Mouse (Mus musculus): ENCODE data around the gene Smg9.
A peak's percentile ranks its signal among the peaks of the same experiment; 100 is the strongest.

Smg9 gene

DNA sequence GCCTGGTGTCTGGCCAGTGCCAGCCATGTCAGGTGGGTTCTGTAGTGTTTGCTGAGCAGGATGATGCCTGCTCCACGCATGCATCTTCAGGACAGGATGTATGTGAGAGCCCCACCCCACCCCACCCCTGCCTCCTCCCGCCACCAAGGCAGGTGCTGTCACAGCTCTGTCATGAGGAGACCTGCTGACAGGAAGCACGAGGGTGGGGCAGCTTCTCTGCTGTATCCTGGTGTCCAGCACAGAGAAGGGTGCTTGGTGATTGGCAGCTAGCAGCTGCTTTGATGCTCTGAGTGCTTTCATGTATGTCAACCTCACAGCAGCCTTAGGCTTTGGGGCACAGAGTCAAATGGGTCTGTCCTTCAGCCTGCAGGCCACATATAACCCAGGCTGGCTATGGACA lies 14.2 kb downstream of the Smg9 start:
- DNase-seq, result no peak

DNA sequence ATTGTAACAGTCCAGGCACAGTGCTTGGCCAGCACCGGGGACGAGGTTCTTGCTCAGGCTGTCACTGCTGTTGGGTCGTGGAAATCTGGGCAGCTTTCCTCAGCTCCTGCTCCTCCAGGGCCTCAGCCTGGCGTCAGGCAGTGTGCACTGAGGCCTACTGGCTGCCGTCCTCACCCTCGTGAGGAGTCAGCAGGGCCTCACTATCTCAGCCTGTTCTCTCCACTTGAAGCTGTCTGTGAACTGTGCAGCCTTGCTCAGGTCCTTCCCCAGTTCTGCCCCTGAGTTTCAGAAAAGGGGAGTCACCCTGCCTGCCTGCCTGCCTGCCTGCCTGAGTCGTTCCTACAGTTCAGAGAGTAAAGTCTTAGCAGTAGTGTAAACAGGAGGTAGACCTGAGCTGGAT lies 15.8 kb downstream of the Smg9 start:
- no peak for DNase-seq

DNA sequence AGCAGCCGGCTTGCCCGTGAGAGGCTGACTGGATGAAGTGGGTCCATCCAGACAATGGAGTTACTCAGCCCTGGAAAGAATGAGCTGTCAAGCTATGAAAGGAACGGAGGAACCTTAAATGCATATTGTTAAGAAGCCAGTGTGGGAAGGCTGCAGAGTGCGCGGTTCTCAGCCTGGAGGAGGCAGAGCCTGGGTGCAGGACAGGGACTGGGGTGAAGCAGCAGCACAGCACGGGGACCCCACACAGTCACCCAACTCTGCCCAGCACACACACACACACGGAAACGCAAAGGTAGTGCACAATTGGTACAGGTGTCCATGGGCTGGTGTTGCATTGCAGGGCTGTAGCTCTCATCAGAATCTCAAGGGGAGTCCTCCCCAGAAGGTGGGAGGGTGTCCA lies 20.2 kb downstream of the Smg9 start:
- no peak for DNase-seq

DNA sequence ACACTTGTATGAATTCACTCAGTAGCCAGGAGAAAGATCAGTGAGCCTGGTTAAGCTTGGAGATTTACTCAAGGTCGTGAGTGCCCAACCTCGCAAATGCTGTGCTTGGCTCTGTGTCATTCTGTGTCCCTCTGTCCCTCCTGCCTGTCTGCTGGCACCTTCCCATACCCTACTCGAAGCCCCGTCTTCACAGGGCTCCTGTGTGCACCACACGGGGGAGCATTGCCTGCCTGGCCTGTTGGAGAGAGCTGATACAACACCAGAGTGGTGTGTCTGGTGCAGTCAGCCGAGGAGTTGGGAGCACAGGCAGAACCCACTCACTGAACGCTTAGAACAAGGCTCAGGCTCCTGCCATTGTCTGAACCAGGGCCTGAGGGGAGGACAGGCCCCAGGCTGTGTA lies 22.2 kb downstream of the Smg9 start:
- no peak for DNase-seq

DNA sequence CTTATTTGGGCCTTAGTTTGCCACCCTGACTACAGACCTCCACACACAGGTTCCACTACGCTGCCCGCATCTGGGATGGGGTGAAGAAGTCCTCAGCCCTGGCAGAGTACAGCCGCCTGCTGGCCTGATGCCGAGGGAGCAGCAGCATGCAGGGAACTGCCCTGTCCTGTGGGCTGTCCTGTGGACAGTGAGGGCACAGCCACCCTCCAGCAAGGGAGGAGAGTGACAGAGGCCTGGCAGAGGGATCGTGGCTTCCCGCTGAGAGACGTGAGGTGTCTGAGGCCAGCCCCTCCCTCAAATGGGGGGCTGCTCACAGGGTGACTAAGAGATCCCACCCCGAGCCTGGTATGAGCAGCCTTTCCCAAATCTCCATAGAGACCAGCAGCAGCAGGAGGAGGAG lies 22.8 kb downstream of the Smg9 start:
- no peak for DNase-seq

DNA sequence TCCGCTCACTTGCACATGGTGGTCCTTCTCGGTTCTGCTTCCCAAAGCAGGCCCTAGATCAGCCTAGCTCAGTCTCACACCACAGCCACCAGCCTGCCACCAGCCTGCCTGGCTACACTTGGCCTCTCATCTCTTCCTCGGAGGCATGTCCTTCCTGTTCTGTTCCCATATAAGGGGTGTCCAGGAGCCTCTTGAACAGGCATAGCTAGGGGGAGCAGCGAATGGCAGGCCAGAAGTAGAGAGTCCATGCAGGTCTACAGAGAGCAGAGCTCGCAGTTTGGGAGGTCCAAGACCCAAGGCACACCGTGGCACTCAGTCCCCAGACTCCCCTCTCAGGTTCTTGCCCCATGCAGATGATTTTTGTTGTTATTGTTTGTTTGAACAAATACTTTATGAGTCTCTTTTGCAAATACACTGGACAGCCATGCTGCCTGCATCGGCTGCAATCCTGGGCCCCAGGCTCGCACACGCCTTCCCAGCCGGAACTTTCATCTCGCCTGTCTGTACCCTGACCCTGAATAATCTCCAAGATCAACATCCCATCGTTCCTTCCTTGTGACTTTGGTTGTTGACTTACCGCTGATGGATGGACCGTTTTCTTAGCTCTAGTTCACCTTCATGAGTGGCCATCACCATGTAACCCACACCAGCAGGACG lies 23.8 kb downstream of the Smg9 start:
- no peak for DNase-seq

DNA sequence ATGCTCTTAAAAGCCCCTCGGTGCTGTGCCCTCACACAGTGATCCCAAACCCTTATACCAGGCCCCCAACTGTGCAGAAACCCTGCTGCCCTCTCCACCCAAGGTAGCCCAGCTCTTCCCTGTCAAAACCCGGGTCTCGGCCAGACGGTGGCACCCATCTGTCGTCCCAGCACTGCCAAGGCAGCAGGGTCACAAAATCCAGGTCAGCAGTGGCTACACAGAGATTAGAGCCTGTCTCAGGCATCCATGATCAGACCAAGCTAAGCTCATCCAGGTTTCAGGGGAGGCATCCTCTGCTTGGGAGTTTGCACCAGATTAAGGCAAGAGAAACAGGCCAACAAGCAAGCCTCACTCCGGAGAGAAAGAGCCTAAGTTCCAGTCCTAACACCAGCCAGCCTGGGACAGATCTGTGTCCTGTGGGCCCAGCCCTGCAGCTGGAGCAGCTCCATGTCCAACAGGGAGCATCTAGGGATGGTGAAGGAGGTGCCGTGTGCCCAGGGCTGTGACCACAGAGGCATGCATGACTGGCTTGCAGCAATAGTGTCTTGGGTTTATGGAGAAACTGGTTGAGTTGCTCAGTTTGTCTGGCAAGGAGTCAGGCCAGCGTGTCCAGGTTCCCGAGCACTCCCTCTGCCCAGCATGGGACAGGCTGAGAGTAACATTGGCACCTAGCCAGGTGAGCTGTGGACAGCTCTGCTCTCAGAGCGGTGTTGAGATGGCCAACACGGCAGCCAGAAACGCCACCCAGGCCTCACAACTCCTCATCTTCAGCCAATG lies 24.7 kb downstream of the Smg9 start:
- peak; percentile 46 for DNase-seq

DNA sequence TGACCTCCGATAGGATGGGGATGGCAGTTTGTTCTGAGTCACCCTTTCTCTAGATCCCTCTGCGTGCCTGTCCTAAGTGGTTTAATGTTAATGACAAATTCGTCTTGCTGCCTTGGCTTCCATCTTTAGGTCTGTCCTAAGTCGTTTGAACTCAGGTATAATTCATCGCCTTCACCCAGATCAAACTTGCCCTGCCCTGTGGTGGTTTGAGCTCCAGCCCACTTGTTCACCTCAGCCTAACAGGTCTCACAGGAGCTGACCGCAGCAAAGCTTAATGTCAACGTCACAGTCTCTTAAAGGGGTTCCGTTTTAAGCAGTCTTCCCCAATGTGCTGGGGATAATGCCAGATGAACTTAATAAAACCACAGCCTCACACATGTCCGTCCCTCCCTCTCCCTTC lies 26.5 kb downstream of the Smg9 start:
- no peak for DNase-seq

DNA sequence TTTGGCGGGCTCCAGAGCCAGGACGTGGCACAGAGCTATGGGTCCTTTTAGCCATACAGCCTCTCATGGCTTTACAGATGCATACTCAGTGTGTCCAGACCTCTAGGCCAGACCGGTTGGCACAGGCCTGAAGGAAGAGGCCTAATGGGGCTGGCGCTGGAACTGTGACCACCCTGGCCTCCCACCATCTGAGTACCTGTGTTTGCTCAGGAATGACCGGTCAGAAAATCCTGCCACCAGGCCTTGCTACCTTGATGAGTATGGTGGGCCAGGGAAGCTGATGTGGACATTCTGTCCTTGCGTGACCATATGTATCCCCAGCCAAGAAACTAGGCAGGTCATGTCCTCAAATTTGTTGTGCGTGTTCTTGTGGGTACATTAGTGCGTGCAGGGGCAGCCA lies 27.7 kb downstream of the Smg9 start:
- DNase-seq, result no peak

DNA sequence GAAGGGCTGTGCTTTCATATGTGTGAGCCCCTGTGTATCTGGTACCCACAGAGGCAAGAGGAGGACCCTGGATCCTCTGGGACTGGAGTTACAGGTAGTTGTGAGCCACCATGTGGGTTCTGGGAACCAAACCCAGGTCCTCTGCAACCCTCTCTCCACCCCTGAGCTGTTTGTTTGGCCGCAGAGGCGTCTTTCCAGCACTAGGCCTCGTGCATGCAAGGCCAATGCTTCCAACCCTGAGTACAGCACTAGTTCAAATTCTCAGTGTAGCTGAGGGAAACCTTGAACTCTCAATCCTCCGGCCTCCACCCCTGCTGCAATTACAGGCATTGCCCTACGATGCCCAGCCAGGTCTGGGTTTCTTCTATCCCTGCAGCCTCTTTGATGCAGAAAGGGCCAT lies 29.3 kb downstream of the Smg9 start:
- no peak for DNase-seq

DNA sequence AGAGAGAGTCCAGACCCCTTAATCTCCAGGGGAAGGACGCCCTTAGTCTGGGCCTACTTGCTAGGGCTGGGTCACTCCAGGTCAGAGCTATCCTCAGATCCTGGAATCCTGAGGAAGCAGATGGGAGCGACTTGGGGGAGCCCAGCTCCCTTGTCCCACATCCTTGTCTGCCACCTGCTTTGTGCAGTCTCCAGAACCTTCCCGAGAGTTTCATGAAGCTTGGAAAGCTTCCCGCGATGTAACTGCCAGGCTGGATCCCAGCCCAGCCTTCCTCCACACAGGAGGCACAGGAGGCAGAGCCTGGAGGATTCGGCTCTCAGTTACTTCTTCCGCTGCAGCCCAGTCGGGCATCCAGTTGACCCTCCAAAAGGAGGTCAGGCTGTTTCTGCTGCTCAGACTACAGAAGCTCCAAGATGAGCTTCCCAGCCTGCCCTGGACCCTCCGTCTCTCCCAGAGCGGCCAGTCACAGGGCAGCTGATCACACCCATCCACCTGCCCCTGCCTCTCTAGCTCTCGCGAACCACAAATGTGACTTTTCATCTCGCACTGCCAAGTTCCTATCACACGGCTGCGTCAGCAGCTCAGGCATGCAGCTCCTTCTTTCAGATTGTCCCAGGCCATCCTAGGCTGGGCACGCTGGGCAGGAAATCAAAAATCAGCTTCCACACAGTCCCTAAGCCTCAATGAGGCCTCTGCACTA lies 30.1 kb downstream of the Smg9 start:
- peak; percentile 76 for DNase-seq

DNA sequence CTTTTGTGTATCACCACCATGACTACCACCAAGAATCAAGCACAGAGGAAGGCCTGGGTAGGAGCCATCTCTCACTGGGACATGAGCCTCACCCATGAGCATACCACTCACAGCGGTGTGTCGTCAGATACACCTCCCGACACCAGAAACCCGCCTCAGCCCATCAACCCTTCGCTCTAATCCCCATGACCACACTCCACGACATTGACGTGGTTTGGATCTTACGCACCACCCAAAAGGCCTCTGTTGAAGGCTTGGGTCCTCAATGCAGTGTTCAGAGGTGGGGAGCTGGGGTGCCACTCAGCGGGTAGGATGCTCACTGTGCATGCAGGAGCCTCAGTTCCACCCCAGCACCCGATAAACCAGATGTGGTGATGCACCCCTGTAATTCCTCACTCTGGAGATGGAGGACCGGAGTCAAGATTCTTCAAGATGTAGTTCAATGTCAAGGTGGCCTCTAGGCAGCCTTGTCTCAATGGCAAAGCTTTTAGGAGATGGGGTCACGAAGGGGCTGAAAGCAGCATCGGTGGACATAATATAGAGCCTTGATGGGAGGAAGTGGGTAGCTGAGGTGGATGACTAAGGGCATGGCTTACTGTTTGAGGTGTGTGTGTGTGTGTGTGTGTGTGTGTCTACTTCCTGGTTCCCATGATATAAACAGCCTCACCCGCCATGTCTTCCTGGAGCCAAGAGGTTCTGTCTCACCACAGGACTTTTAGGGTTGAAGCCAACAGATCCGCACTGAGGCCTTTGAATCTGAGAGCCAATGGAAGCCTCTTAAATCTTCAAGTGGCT lies 31.3 kb downstream of the Smg9 start:
- no peak for DNase-seq

DNA sequence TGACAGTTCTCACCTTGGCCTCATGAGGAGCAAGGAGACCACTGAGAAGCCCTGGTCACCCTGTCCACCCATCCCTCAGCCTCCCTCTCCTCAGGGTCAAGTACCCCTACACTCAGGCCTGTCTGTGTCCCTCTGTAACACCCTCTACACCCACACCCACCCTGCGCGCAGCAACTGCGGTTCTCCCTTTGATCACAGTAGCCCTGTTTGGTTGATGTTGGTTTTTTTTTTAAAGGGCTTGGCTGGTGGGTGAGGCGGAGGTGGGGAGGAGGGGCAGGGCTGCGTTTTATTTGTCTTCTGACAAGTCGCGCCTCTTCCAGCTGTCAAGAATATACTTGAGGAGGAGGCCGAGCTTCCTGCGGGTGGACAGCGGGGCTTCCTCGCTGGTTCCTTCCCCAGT lies 32.3 kb downstream of the Smg9 start:
- no peak for DNase-seq

DNA sequence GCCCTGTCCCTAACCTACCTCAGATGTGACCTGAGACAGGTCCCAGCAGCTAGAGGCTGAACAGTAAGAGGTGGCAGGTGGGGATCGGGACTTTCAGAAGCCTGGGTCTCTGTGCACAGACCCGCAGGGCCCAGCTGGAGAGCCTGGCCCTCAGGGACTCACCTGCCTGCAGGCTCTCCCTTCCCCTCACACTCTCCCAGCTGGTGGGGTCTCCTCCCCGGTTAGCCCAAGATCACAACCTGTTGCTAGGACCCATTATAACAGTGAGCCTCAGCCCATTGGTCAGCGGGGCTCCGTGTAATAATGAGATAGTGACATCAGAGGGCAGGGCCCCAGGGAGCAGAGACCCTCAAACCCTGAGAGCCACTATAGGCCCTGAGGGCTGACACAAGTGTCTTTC lies 35.9 kb downstream of the Smg9 start:
- no peak for DNase-seq

DNA sequence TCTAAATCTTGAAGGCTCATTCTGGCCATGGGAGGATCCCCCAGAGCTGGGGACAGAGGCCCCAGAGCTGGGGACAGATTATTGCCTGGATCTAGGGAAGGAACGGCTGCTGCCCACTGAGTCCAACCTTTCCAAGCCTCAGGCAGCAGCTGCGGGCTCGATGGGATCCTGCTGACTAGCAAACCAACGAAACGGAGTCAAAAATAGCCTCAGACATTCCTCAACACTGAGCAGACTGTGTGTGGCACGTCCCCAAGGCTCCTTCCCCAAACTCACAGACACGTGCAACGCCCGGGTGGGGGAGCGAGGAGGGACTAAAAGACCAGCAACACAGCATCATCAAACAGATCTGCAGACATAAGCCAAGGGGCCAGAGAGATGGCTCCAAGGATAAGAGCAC lies 38.6 kb downstream of the Smg9 start:
- peak; percentile 74 for DNase-seq

DNA sequence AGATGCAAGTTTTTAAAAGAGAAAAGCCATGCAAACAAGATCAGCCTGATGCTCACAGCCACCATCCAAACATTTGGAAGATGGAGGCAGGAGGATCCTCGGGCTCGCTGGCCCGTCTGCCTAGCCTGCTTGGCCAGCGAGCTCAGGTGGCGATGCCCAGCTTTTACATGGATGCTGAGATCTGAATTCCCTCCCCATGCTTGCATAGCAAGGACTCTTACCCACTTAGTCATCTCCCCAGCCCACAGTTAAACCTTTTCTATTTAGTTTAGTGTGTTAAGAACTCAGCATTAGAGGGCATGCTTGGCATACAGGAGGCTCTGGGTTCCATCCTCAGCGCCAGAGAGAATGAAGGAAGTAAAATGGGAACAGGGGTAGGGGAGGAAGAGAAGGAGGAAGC lies 39.8 kb downstream of the Smg9 start:
- DNase-seq, result no peak

DNA sequence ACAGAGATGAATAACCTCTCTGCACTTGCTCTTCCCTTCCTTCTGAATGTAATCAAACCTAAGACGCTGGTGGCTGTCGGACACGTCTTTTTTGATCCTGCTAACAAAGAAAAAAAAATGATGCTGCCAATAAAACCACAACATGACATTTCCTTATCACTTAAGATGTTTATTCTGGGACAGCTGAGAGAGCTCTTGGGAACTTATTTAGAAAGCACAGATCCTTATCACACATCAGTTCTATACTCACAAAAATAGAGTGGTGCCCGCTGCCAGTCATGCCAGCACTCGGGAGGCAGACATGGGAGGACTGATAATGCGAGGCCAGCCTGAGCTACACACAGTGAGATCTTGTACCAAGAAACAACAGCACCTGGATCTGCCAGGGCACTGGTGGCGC lies 40.5 kb downstream of the Smg9 start:
- DNase-seq, result no peak

DNA sequence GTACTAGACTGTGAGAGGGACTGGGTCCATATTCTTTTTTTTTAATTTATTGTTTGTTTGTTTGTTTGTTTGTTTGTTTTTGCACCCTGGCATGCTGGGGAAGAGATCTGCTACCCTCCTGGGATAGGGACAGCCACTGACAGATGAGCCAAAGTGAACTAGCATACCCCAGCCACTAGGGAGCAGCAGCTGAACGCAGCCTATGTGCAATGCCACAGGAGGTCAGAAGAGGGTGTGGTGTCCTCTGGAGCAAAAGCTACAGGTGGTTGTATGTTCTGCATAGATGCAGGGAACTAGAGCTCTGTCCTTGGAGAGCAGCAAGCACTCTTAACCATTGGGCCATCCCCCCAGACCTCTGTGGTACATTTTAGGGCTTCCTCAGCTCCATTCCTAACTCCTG lies 42.4 kb downstream of the Smg9 start:
- no peak for DNase-seq

DNA sequence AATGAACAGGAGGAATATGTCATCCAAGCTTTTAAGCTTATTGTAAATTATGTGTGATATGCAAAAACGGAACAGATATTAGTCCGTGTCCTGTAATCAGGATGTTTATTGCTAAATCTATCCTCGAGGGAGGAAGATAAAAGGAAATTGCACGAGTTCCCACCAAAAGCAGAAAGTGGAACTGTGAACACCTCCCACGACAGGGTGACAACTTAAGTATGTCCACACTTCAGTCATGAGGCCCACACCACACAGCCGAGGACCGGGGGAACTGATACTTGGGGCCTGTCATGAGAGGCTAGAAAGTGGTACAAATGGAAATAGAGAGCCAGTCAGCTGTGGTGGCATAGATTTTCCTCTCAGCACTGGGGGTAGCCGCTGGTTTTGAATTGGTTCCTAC lies 42.9 kb downstream of the Smg9 start:
- DNase-seq, result no peak

DNA sequence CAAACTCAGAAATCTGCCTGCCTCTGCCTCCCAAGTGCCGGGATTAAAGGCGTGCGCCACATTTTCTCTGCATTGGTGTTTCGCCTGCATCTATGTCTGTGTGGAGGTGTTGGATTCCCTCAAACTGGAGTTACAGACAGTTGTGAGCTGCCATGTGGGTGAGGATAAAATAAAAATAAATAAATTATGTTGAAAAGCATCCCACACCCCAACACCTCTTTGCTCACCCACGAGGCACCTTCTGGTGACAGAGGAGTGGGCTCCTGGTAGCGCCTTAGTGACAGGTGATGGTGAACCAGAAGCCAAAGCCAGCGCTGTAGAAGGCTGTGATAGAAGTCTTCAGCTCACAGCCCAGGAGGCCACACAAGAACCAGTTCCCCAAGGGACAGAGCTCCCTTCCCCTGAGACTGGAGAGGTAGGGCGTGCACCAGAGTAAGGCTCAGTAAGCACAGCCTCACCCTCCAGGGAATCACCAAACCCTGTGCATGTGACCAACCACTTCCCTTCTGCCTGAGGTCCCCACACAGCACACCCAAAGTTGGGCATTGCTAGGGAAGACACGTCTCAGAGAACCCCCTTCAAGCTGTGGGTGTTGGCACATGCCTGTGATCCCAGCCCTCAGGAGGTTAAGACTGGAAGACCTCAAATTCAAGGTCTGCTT lies 46.0 kb downstream of the Smg9 start:
- DNase-seq, result no peak

DNA sequence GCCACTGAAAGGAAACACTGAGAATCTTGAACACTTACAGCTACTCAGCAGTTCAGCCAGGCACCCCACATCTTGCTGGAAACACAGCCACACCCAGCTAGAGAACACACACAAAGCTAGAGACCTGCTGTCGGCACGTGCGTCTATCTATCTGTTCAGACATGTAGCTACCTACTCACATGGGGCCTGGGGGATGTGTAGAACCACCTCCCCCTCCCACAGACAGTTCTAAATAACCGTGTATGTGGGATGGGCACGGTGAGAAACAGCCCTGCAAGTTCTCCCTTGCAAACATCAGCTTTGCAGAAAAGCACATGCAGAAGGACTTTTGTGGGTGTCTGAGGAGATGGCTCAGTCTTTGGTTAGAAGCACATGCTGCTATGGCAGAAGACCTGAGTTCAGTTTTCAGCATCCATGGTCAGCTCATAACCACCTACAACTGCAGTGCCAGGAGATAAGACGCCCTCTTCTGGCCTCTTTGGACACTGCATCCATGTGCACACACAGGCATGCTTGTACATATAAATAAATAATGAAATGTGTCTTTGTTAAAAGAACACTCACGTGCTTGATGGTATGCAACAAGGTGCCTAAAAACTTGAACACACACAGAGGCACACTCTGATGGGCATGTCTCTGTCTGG lies 47.4 kb downstream of the Smg9 start:
- DNase-seq, result no peak

DNA sequence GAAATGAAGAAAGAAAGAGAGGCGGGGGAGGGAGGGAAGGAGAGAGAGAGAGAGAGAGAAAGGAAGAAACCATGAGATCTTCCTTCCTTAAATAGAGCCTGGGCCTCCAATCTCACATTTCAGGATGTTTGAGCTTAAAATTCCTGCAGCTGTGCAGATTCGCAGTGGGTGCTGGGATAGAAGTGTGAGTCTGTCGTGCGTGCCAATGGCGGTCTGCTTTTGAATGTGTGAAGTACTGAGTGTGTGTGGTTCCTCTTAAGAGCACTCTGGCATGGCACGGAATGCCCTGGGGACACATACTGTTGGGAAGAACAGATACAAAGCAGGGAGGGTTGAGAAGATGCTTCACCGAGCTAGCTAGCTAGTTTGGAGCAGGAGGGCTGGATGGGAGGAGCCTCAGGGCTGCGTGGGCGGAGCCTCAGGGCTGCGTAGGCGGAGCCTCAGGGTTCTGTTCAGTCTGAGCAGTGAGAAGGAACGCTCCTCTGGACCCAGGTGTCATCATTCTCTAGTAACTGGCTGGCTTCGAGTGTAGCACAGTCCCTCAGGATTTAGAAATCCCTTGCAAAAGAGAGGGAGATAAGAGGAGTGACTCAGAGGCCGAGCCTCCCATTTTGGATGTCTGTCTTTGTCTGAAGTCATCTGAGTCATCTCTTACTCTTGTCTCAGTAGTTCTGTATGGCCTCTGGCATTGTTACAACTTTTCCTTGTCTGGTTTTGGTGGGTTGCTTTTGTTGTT lies 49.5 kb downstream of the Smg9 start:
- no peak for DNase-seq

Measured in right cerebral cortex, postnatal 4 days (tissue).